Mouse (Mus musculus): ENCODE results near the gene Klrb1c.

DNA sequence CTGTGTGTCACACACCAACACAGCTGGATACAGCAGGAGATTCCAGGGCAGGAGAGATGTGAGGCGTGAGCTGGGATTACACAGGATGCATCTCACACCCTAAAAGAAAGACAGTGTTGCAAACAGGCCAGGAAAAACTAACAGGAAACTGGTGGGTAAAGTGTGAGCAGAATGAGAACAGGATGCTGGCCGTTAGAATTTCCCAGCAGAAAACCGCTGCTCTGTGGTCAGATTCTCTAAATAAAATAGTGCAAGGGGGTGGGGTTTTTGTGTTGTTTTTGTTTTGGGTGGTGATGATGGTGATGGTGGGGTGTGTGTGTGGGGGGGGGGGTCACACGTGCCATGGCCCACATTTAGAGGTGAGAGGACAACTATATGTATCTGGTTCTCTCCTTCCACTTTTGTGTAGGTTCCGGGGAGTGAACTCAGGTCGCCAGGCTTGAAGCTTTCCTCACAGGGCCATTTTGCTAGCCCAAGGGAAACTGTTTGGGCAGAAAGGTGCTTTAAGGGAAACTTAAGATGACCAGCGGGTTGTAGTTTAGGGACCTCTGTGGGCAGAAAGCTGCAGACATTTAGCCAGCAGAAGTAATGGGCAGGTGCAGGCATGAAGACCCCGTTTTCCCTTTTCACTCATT, 7.4 kb upstream of the Klrb1c start:
- TF ChIP-seq CTCF (IDR thresholded peaks at IDR 0.05; ENCODE audit: low read depth, low read length) (no peak), POLR2A (IDR thresholded peaks at IDR 0.05; ENCODE audit: insufficient read depth, low read length) (no peak)

Data from ES-Bruce4 (cell line).